Mouse (Mus musculus) neural tube, embryonic 15.5 days (tissue): ENCODE results near the gene Rgs4. TPM values are rescaled to one million over a fixed set of nuclear protein-coding genes. Genes with fewer than 3 reads are reported as not detected.

Source experiments
- ATAC-seq: fragments of 200-750 bp; cut with Nextera tagmentation; 2 replicates; pipeline ENCODE4 v1.8.0; 2017; ENCODE audit warnings: mild to moderate bottlenecking, moderate TSS enrichment, moderate library complexity; ENCODE audit not compliant: low FRiP score
- H3K27ac ChIP-seq: fragments of 300-500 bp; sonication (generic); replicated peaks from 2 replicates; pipeline ENCODE4 v1.5.1; 2015; ENCODE audit warnings: mild to moderate bottlenecking, inconsistent platforms
- H3K27me3 ChIP-seq: fragments of 300-500 bp; sonication (generic); replicated peaks from 2 replicates; pipeline ENCODE4 v1.6.1; 2015; ENCODE audit warnings: inconsistent platforms
- H3K36me3 ChIP-seq: fragments of 300-500 bp; sonication (generic); 2 replicates; pipeline ENCODE4 v1.6.1; 2015; ENCODE audit warnings: inconsistent platforms
- H3K4me1 ChIP-seq: fragments of 300-500 bp; sonication (generic); 2 replicates; pipeline ENCODE4 v1.6.1; 2015; ENCODE audit warnings: inconsistent platforms
- H3K4me2 ChIP-seq: fragments of 300-500 bp; sonication (generic); 2 replicates; pipeline ENCODE4 v1.6.1; 2015; ENCODE audit warnings: inconsistent platforms, mild to moderate bottlenecking, moderate library complexity
- H3K4me3 ChIP-seq: fragments of 300-500 bp; sonication (generic); replicated peaks from 2 replicates; pipeline ENCODE4 v1.5.1; 2015; ENCODE audit warnings: mild to moderate bottlenecking, inconsistent platforms
- H3K9ac ChIP-seq: fragments of 300-500 bp; sonication (generic); replicated peaks from 2 replicates; pipeline ENCODE4 v1.6.1; 2015; ENCODE audit warnings: mild to moderate bottlenecking, inconsistent platforms
- H3K9me3 ChIP-seq: fragments of 300-500 bp; sonication (generic); replicated peaks from 2 replicates; pipeline ENCODE4 v1.6.1; 2016; ENCODE audit warnings: inconsistent platforms
- WGBS: fragments of 180-500 bp; shearing (Covaris S2); methylation state at CpG from one replicate; pipeline ENCODE4 v1.1.7; 2015; ENCODE audit warnings: mixed read lengths; 5-methylcytosine and 5-hydroxymethylcytosine counted together
- polyA plus RNA-seq: library from polyadenylated mRNA; unstranded; fragments of >200 nt; fragmentation: Nextera tagmentation; extraction: Ambion mirVana; gene quantifications from 2 replicates; pipeline ENCODE4 v1.2.1, GENCODE M21; 2015

Rgs4 gene
- polyA plus RNA-seq, 1 experiment from 2014 or later: 99.2 TPM

GRCm38 (mm10) chr1:169737231-169737630 lies 10.2 kb downstream of the Rgs4 start:
- Histone ChIP-seq H3K4me3 (no peak overlapping the region), H3K4me1 (no peaks in the 10 kb centered on the region), H3K27me3 (no peaks in the 10 kb centered on the region), H3K36me3 (no peaks in the 10 kb centered on the region), H3K27ac (no peak overlapping the region), H3K4me2 (no peak overlapping the region), H3K9ac (no peak overlapping the region), H3K9me3 (no peaks in the 10 kb centered on the region)
- ATAC-seq: no peak
- WGBS: 93% methylated on average over 6 of the region's 6 CpGs

GRCm38 (mm10) chr1:169736139-169736538 lies 11.3 kb downstream of the Rgs4 start:
- Histone ChIP-seq H3K4me1 (no peaks in the 10 kb centered on the region), H3K9ac (no peak overlapping the region), H3K9me3 (no peaks in the 10 kb centered on the region), H3K36me3 (no peaks in the 10 kb centered on the region), H3K4me3 (no peak overlapping the region), H3K4me2 (no peak overlapping the region), H3K27ac (no peak overlapping the region), H3K27me3 (no peaks in the 10 kb centered on the region)
- WGBS: 87% methylated on average over 6 of the region's 6 CpGs
- ATAC-seq: no peak

- H3K9me3 ChIP-seq: no peaks in the 10 kb centered on the region
- no peaks in the 10 kb centered on the region for H3K27me3 ChIP-seq
- no peak overlapping the region for H3K4me3 ChIP-seq
- no peaks in the 10 kb centered on the region for H3K4me1 ChIP-seq
- no peak for ATAC-seq
- H3K9ac ChIP-seq: no peak overlapping the region
- H3K4me2 ChIP-seq: no peak overlapping the region
- H3K36me3 ChIP-seq: no peaks in the 10 kb centered on the region
- no peak overlapping the region for H3K27ac ChIP-seq
- WGBS: 59% methylated on average over 7 of the region's 7 CpGs
These were observed 16.8 kb downstream of the Rgs4 start for GRCm38 (mm10) chr1:169730599-169731100.

GRCm38 (mm10) chr1:169726319-169726718 lies 21.1 kb downstream of the Rgs4 start:
- WGBS: 85% methylated on average over 3 of the region's 3 CpGs
- H3K4me1 ChIP-seq: no peaks in the 10 kb centered on the region
- H3K9ac ChIP-seq: no peak overlapping the region
- no peak for ATAC-seq
- H3K4me3 ChIP-seq: no peak overlapping the region
- H3K36me3 ChIP-seq: no peaks in the 10 kb centered on the region
- no peak overlapping the region for H3K27ac ChIP-seq
- no peaks in the 10 kb centered on the region for H3K9me3 ChIP-seq
- H3K4me2 ChIP-seq: no peak overlapping the region
- no peaks in the 10 kb centered on the region for H3K27me3 ChIP-seq

GRCm38 (mm10) chr1:169721836-169722235 lies 25.6 kb downstream of the Rgs4 start:
- no peak for ATAC-seq
- 86% methylated on average over 2 of the region's 2 CpGs for WGBS
- Histone ChIP-seq H3K4me1 (no peaks in the 10 kb centered on the region), H3K4me3 (no peak overlapping the region), H3K36me3 (no peaks in the 10 kb centered on the region), H3K27ac (no peak overlapping the region), H3K9me3 (no peaks in the 10 kb centered on the region), H3K27me3 (no peaks in the 10 kb centered on the region), H3K9ac (no peak overlapping the region), H3K4me2 (no peak overlapping the region)

GRCm38 (mm10) chr1:169704395-169705087 lies 42.9 kb downstream of the Rgs4 start:
- WGBS: 92% methylated on average over 4 of the region's 4 CpGs
- Histone ChIP-seq H3K27me3 (no peaks in the 10 kb centered on the region), H3K4me3 (no peak overlapping the region), H3K36me3 (no peaks in the 10 kb centered on the region), H3K9ac (no peak overlapping the region), H3K4me2 (no peak overlapping the region), H3K4me1 (no peaks in the 10 kb centered on the region), H3K9me3 (no peaks in the 10 kb centered on the region), H3K27ac (no peak overlapping the region)
- ATAC-seq: no peak

GRCm38 (mm10) chr1:169699184-169699583 lies 48.3 kb downstream of the Rgs4 start:
- H3K4me1 ChIP-seq: no peaks in the 10 kb centered on the region
- no peaks in the 10 kb centered on the region for H3K36me3 ChIP-seq
- ATAC-seq: no peak
- H3K27me3 ChIP-seq: no peaks in the 10 kb centered on the region
- WGBS: 90% methylated on average over 2 of the region's 2 CpGs
- no peak overlapping the region for H3K27ac ChIP-seq
- H3K4me2 ChIP-seq: no peak overlapping the region
- no peak overlapping the region for H3K4me3 ChIP-seq
- no peak overlapping the region for H3K9ac ChIP-seq
- no peaks in the 10 kb centered on the region for H3K9me3 ChIP-seq

GRCm38 (mm10) chr1:169697236-169697635 lies 50.2 kb downstream of the Rgs4 start:
- WGBS: 56% methylated on average over 4 of the region's 4 CpGs
- ATAC-seq: no peak

GRCm38 (mm10) chr1:169695356-169695755 lies 52.1 kb downstream of the Rgs4 start:
- 87% methylated on average over 3 of the region's 3 CpGs for WGBS
- no peaks in the 10 kb centered on the region for H3K4me1 ChIP-seq
- no peak overlapping the region for H3K27ac ChIP-seq
- H3K9ac ChIP-seq: no peak overlapping the region
- no peak for ATAC-seq
- no peak overlapping the region for H3K4me2 ChIP-seq
- no peaks in the 10 kb centered on the region for H3K9me3 ChIP-seq
- no peak overlapping the region for H3K4me3 ChIP-seq
- H3K36me3 ChIP-seq: no peaks in the 10 kb centered on the region
- H3K27me3 ChIP-seq: no peaks in the 10 kb centered on the region

More at GRCm38 (mm10) chr1:169697236-169697635, 50.2 kb downstream of the Rgs4 start:
- no peak overlapping the region for H3K4me3 ChIP-seq
- no peaks in the 10 kb centered on the region for H3K4me1 ChIP-seq
- no peak overlapping the region for H3K27ac ChIP-seq
- no peaks in the 10 kb centered on the region for H3K36me3 ChIP-seq
- no peaks in the 10 kb centered on the region for H3K27me3 ChIP-seq
- no peaks in the 10 kb centered on the region for H3K9me3 ChIP-seq
- H3K4me2 ChIP-seq: no peak overlapping the region
- no peak overlapping the region for H3K9ac ChIP-seq

- 58% methylated on average over 3 of the region's 3 CpGs for WGBS
- no peak for ATAC-seq
- Histone ChIP-seq H3K36me3 (no peaks in the 10 kb centered on the region), H3K9me3 (no peaks in the 10 kb centered on the region), H3K9ac (no peak overlapping the region), H3K27me3 (no peaks in the 10 kb centered on the region), H3K4me1 (no peaks in the 10 kb centered on the region), H3K4me2 (no peak overlapping the region), H3K4me3 (no peak overlapping the region), H3K27ac (no peak overlapping the region)
These were observed 53.9 kb downstream of the Rgs4 start for GRCm38 (mm10) chr1:169693537-169693936.

- no peaks in the 10 kb centered on the region for H3K36me3 ChIP-seq
- no peaks in the 10 kb centered on the region for H3K27me3 ChIP-seq
- no peaks in the 10 kb centered on the region for H3K4me1 ChIP-seq
- H3K9ac ChIP-seq: no peak overlapping the region
- no peak overlapping the region for H3K27ac ChIP-seq
- H3K4me3 ChIP-seq: no peak overlapping the region
- ATAC-seq: no peak
- H3K9me3 ChIP-seq: no peaks in the 10 kb centered on the region
- WGBS: 35% methylated on average over 2 of the region's 2 CpGs
- H3K4me2 ChIP-seq: no peak overlapping the region
These were observed 54.4 kb downstream of the Rgs4 start for GRCm38 (mm10) chr1:169693040-169693439.
